ENCODE assay signal across 8 mouse cellular contexts in the genomic region with DNA sequence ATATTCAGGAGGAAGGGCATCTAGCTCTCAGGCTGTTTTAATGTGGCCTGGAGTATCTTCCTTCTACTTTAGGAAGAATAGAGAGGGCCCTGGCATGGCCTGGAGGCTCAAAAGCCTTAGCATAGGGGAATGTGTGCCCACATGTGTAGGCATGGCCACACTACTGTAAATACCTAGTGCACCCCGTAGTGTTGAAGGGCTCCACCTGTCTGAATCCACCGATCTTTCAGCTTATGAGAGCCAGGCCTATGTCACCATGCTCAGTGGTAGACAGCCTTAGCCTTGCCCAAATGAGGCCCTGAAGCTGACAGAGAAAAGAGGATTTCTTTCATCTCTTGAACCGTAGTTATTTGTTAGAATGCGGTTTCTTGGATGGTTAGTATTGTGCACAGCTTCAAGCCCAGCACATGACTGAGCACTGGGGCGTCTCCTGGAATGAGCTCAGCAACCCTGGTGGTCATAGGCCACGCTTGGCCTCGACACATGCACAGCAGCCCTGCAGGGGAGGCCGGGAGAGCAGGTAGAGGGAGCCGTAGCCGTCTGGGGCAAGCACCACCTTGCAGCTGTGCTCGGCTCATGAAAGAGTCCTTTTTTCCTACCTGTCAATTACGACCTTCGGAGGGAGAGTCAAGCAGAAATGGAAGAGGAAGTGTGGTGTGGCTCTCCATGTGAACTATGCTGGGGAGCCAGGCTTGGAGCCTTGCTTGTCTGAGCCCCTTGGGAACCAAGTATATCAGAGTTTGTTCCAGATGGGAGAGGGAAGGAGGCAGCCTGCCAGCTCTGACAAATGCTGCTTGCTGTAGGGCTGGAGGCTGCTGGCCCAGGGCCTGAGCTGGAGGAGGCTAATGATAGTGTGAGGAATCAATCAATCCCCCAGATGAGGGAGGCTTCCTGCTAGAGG. TPM values are rescaled to one million over a fixed set of nuclear protein-coding genes. Genes with fewer than 3 reads are reported as not detected.
DNase-seq lines count a peak whose midpoint lies in the region; ATAC-seq and TF ChIP-seq lines count a peak whose summit lies in the region.

No protein-coding gene starts in this region.

- no peaks in the 10 kb centered on the region for H3K36me3 ChIP-seq in intestine, embryonic 15.5 days
- H3K36me3 ChIP-seq in small intestine, adult 2 months (ENCODE audit: control insufficient read depth, insufficient read depth, low read length): no peaks in the 10 kb centered on the region

- H3K4me1 ChIP-seq in intestine, embryonic 15.5 days (replicated peaks): peaks cover 23% of the 10 kb centered on the region
- peaks cover 5% of the 10 kb centered on the region for H3K4me1 ChIP-seq in small intestine, adult 2 months (ENCODE audit: control insufficient read depth, insufficient read depth, insufficient read length, low read length)

- 0 out of 2 replicates have a peak overlapping the region, but pooled peaks have one; percentile 17 for H3K4me2 ChIP-seq in intestine, embryonic 15.5 days (replicated peaks)

- TF ChIP-seq CTCF in left cerebral cortex, adult 2 months (IDR thresholded peaks at IDR 0.05): no peak
- TF ChIP-seq CTCF in small intestine, adult 2 months (IDR thresholded peaks at IDR 0.05; ENCODE audit: extremely low read depth, insufficient read length, insufficient replicate concordance, low read depth, low read length): no peak

- H3K9ac ChIP-seq in intestine, embryonic 15.5 days: no peak overlapping the region

- DNase-seq in adrenal gland, adult 18-20 months (ENCODE audit: low spot score in 2 of 2): peak; percentile 72 to 74
- DNase-seq in cerebellum, postnatal 14 days: peak; percentile 65 to 69
- peak; percentile 80 to 81 for DNase-seq in left cerebral cortex, adult 2 months (ENCODE audit: extremely low spot score in 1 of 2, low spot score in 2 of 2)
- peak; percentile 83 for DNase-seq in lung, postnatal 36 days
- DNase-seq in spleen, postnatal 14 days (ENCODE audit: low spot score in 2 of 2): no peak

- intact Hi-C loops in left cerebral cortex, adult 2 months (cut with DNase I): no loop called here

- no peaks in the 10 kb centered on the region for H3K9me3 ChIP-seq in intestine, embryonic 15.5 days

- WGBS in intestine, embryonic 15.5 days: 36% methylated on average over 13 of the region's 13 CpGs
- 40% methylated on average over 13 of the region's 13 CpGs for WGBS in small intestine, adult 2 months

- 0 out of 2 replicates have a peak, but pooled peaks have one; percentile 6 for TF ChIP-seq POLR2A in small intestine, adult 2 months (IDR thresholded peaks at IDR 0.05; ENCODE audit: low read depth, low read length)

- H3K27ac ChIP-seq in intestine, embryonic 15.5 days: peak overlapping the region; percentile 69
- H3K27ac ChIP-seq in left cerebral cortex, adult 2 months: peak overlapping the region; percentile 78
- H3K27ac ChIP-seq in small intestine, adult 2 months (ENCODE audit: insufficient read depth, low read depth, low read length): no peak overlapping the region

- H3K27me3 ChIP-seq in intestine, embryonic 15.5 days (replicated peaks): no peaks in the 10 kb centered on the region
- no peaks in the 10 kb centered on the region for H3K27me3 ChIP-seq in small intestine, adult 2 months (ENCODE audit: control insufficient read depth, insufficient read depth, low read length)

- H3K4me3 ChIP-seq in intestine, embryonic 15.5 days (replicated peaks): no peak overlapping the region
- H3K4me3 ChIP-seq in left cerebral cortex, adult 2 months: no peak overlapping the region
- no peak overlapping the region for H3K4me3 ChIP-seq in small intestine, adult 2 months (ENCODE audit: low read depth, low read length)

- ATAC-seq in granulocyte monocyte progenitor cell, adult 5-6 weeks (replicated peaks; ENCODE audit: poor library complexity, severe bottlenecking): peak; percentile 44
- peak; percentile 91 for ATAC-seq in intestine, embryonic 15.5 days

RNA-seq across cellular contexts. Expression of gene St6gal1, which starts 15.8 kb away (rescaled TPM):
- total RNA-seq in adrenal gland, adult 18-20 months (2021): 10 to 100 TPM; 21.8 to 35.6 TPM
- not detected in 2 replicates for total RNA-seq in granulocyte monocyte progenitor cell, adult 5-6 weeks (2014; fragmentation: Nextera tagmentation)
- 0.13 and 1.8 TPM in 2 replicates for total RNA-seq in granulocyte monocyte progenitor cell, adult 5-6 weeks (2017)
- polyA plus RNA-seq in intestine, embryonic 15.5 days (2015; fragmentation: Nextera tagmentation; extraction: Ambion mirVana): 15.7 and 17.5 TPM in 2 replicates
- 10 to 100 TPM; 16.5 to 18.7 TPM for total RNA-seq in left cerebral cortex, adult 2 months (2021)
- 2.9 and 6.4 TPM in 2 replicates for polyA plus RNA-seq in small intestine, adult 2 months (2012; rRNA removed)

Comparison
In these comparisons a context has a peak if more than half of its experiments do, and no peak if none do; other contexts are left out.
1. DNase-seq: peak in adrenal gland, adult 18-20 months (2 of 2), cerebellum, postnatal 14 days (2 of 2), left cerebral cortex, adult 2 months (2 of 2) and lung, postnatal 36 days (single experiment); none in spleen, postnatal 14 days (0 of 2).
2. RNA of gene St6gal1, which starts 15.8 kb away (total RNA-seq): 21.8 to 35.6 TPM in adrenal gland, adult 18-20 months and 16.5 to 18.7 TPM in left cerebral cortex, adult 2 months; 0.13 to 1.8 TPM in granulocyte monocyte progenitor cell, adult 5-6 weeks; every median in the first group is over 4 times any median in the second.